Mouse (Mus musculus) forelimb bud, embryonic 11.5 days (tissue): ENCODE measurements at regions not wholly inside any gene's neighbourhood (a gene's known extent, or its start where the extent isn't known, plus 50 kb on each side); places are given as distances from the start of the nearest gene placed in this dataset.

Experiments
- DNase-seq: peaks from one replicate; pipeline ENCODE4 v3.0.0-alpha.2; 2012; ENCODE audit warnings: low read depth, low spot score

GRCm38 (mm10) chr12:16477572-16477971 is 133.2 kb downstream of the Lpin1 start:
- DNase-seq = no peak

GRCm38 (mm10) chr12:16474361-16475080 is 136.2 kb downstream of the Lpin1 start:
- no peak for DNase-seq

- DNase-seq = no peak
Measured at GRCm38 (mm10) chr12:16457419-16457818, 153.3 kb downstream of the Lpin1 start.

GRCm38 (mm10) chr12:16450771-16451435 is 159.9 kb downstream of the Lpin1 start:
- DNase-seq = no peak

- no peak for DNase-seq
Measured at GRCm38 (mm10) chr12:16438717-16439116, 172.0 kb downstream of the Lpin1 start.

GRCm38 (mm10) chr12:16436961-16437360 is 173.8 kb downstream of the Lpin1 start:
- no peak for DNase-seq

- DNase-seq = no peak
Measured at GRCm38 (mm10) chr12:16436255-16436654, 174.5 kb downstream of the Lpin1 start.

GRCm38 (mm10) chr12:16434739-16435138 is 176.0 kb downstream of the Lpin1 start:
- no peak for DNase-seq

- DNase-seq = no peak
Measured at GRCm38 (mm10) chr12:16434225-16434624, 176.5 kb downstream of the Lpin1 start.

GRCm38 (mm10) chr12:16425980-16426379 is 184.8 kb downstream of the Lpin1 start:
- no peak for DNase-seq

GRCm38 (mm10) chr12:16424526-16424925 is 186.2 kb downstream of the Lpin1 start:
- DNase-seq = no peak

GRCm38 (mm10) chr12:16395720-16396119 is 215.0 kb downstream of the Lpin1 start:
- no peak for DNase-seq

- no peak for DNase-seq
Measured at GRCm38 (mm10) chr12:16392851-16393250, 217.9 kb downstream of the Lpin1 start.

GRCm38 (mm10) chr12:16391630-16392269 is 219.0 kb downstream of the Lpin1 start:
- DNase-seq = no peak

GRCm38 (mm10) chr12:16391163-16391562 is 219.6 kb downstream of the Lpin1 start:
- no peak for DNase-seq

GRCm38 (mm10) chr12:16387035-16387434 is 223.7 kb downstream of the Lpin1 start:
- DNase-seq = no peak

- DNase-seq = no peak
Measured at GRCm38 (mm10) chr12:16384396-16384795, 226.4 kb downstream of the Lpin1 start.

- no peak for DNase-seq
Measured at GRCm38 (mm10) chr12:16383499-16383935, 227.2 kb downstream of the Lpin1 start.

GRCm38 (mm10) chr12:16382417-16382988 is 228.3 kb downstream of the Lpin1 start:
- DNase-seq = no peak

GRCm38 (mm10) chr12:16381026-16381425 is 229.7 kb downstream of the Lpin1 start:
- no peak for DNase-seq

GRCm38 (mm10) chr12:16380346-16380745 is 230.4 kb downstream of the Lpin1 start:
- DNase-seq = no peak

- no peak for DNase-seq
Measured at GRCm38 (mm10) chr12:16379415-16379814, 231.4 kb downstream of the Lpin1 start.
